Mouse (Mus musculus): ENCODE results near the gene Rrp9. TPM values are rescaled to one million over a fixed set of nuclear protein-coding genes. Genes with fewer than 3 reads are reported as not detected.
A peak's percentile ranks its signal among the peaks of the same experiment; 100 is the strongest.

Rrp9 gene
- polyA plus RNA-seq, 1 experiment: 47.6 TPM

- H3K27ac ChIP-seq (ENCODE audit: insufficient read depth, low read length): no peak overlapping the region
- no peak for TF ChIP-seq CTCF (IDR thresholded peaks at IDR 0.05; ENCODE audit: extremely low read depth, insufficient read depth, low read length)
- TF ChIP-seq POLR2A (IDR thresholded peaks at IDR 0.05; ENCODE audit: extremely low read depth, insufficient read depth, low read length): no peak
- H3K4me3 ChIP-seq (ENCODE audit: insufficient read depth, low read length): no peak overlapping the region
- 0 out of 2 replicates have a peak, but pooled peaks cover 4% of the 10 kb centered on the region for H3K4me1 ChIP-seq (ENCODE audit: control insufficient read depth, insufficient read depth, low read length)
Observed at GRCm38 (mm10) chr9:106461641-106462429, 13.9 kb upstream of the Rrp9 start.

- no peak for TF ChIP-seq POLR2A (IDR thresholded peaks at IDR 0.05; ENCODE audit: extremely low read depth, insufficient read depth, low read length)
- TF ChIP-seq CTCF (IDR thresholded peaks at IDR 0.05; ENCODE audit: extremely low read depth, insufficient read depth, low read length): no peak
- H3K4me1 ChIP-seq (ENCODE audit: control insufficient read depth, insufficient read depth, low read length): 0 out of 2 replicates have a peak, but pooled peaks cover 4% of the 10 kb centered on the region
- no peak overlapping the region for H3K27ac ChIP-seq (ENCODE audit: insufficient read depth, low read length)
- no peak overlapping the region for H3K4me3 ChIP-seq (ENCODE audit: insufficient read depth, low read length)
Observed at GRCm38 (mm10) chr9:106462430-106462800, 13.3 kb upstream of the Rrp9 start.

GRCm38 (mm10) chr9:106463122-106464063 is 12.4 kb upstream of the Rrp9 start:
- Histone ChIP-seq H3K4me3 (ENCODE audit: insufficient read depth, low read length) (no peak overlapping the region), H3K4me1 (ENCODE audit: control insufficient read depth, insufficient read depth, low read length) (0 out of 2 replicates have a peak, but pooled peaks cover 4% of the 10 kb centered on the region), H3K27ac (ENCODE audit: insufficient read depth, low read length) (no peak overlapping the region)
- TF ChIP-seq CTCF (IDR thresholded peaks at IDR 0.05; ENCODE audit: extremely low read depth, insufficient read depth, low read length) (no peak), POLR2A (IDR thresholded peaks at IDR 0.05; ENCODE audit: extremely low read depth, insufficient read depth, low read length) (no peak)

GRCm38 (mm10) chr9:106464751-106465541 is 10.8 kb upstream of the Rrp9 start:
- TF ChIP-seq CTCF (IDR thresholded peaks at IDR 0.05; ENCODE audit: extremely low read depth, insufficient read depth, low read length) (no peak), POLR2A (IDR thresholded peaks at IDR 0.05; ENCODE audit: extremely low read depth, insufficient read depth, low read length) (0 out of 2 replicates have a peak, but pooled peaks have one; percentile 16)
- Histone ChIP-seq H3K4me3 (ENCODE audit: insufficient read depth, low read length) (peak overlapping the region; percentile 60), H3K4me1 (ENCODE audit: control insufficient read depth, insufficient read depth, low read length) (0 out of 2 replicates have a peak, but pooled peaks cover 4% of the 10 kb centered on the region), H3K27ac (ENCODE audit: insufficient read depth, low read length) (peak overlapping the region; percentile 98)

GRCm38 (mm10) chr9:106465571-106466200 is 10.1 kb upstream of the Rrp9 start, which contains the start of gene Gpr62:
Gpr62 (minus strand) TSS chr9:106465938.
- Histone ChIP-seq H3K27ac (ENCODE audit: insufficient read depth, low read length) (peak within 1 kb of the TSS; percentile 98), H3K4me3 (ENCODE audit: insufficient read depth, low read length) (peak within 1 kb of the TSS; percentile 60), H3K4me1 (ENCODE audit: control insufficient read depth, insufficient read depth, low read length) (0 out of 2 replicates have a peak, but pooled peaks cover 2% of the 10 kb centered on the region)
- peak; percentile 76; the same call in 1 of the 2 replicates for TF ChIP-seq POLR2A (IDR thresholded peaks at IDR 0.05; ENCODE audit: extremely low read depth, insufficient read depth, low read length)
- TF ChIP-seq CTCF (IDR thresholded peaks at IDR 0.05; ENCODE audit: extremely low read depth, insufficient read depth, low read length): no peak

GRCm38 (mm10) chr9:106466721-106467120 is 9.0 kb upstream of the Rrp9 start:
- Histone ChIP-seq H3K4me3 (ENCODE audit: insufficient read depth, low read length) (no peak overlapping the region), H3K27ac (ENCODE audit: insufficient read depth, low read length) (no peak overlapping the region), H3K4me1 (ENCODE audit: control insufficient read depth, insufficient read depth, low read length) (0 out of 2 replicates have a peak, but pooled peaks cover 4% of the 10 kb centered on the region)
- TF ChIP-seq CTCF (IDR thresholded peaks at IDR 0.05; ENCODE audit: extremely low read depth, insufficient read depth, low read length) (no peak), POLR2A (IDR thresholded peaks at IDR 0.05; ENCODE audit: extremely low read depth, insufficient read depth, low read length) (no peak)

- Histone ChIP-seq H3K4me1 (ENCODE audit: control insufficient read depth, insufficient read depth, low read length) (0 out of 2 replicates have a peak, but pooled peaks cover 8% of the 10 kb centered on the region), H3K4me3 (ENCODE audit: insufficient read depth, low read length) (no peak overlapping the region), H3K27ac (ENCODE audit: insufficient read depth, low read length) (no peak overlapping the region)
- TF ChIP-seq POLR2A (IDR thresholded peaks at IDR 0.05; ENCODE audit: extremely low read depth, insufficient read depth, low read length): no peak
- TF ChIP-seq CTCF (IDR thresholded peaks at IDR 0.05; ENCODE audit: extremely low read depth, insufficient read depth, low read length): no peak
Observed at GRCm38 (mm10) chr9:106467746-106468145, 8.0 kb upstream of the Rrp9 start.

- H3K27ac ChIP-seq (ENCODE audit: insufficient read depth, low read length): no peak overlapping the region
- H3K4me1 ChIP-seq (ENCODE audit: control insufficient read depth, insufficient read depth, low read length): 0 out of 2 replicates have a peak, but pooled peaks cover 6% of the 10 kb centered on the region
- H3K4me3 ChIP-seq (ENCODE audit: insufficient read depth, low read length): no peak overlapping the region
- TF ChIP-seq CTCF (IDR thresholded peaks at IDR 0.05; ENCODE audit: extremely low read depth, insufficient read depth, low read length) (no peak), POLR2A (IDR thresholded peaks at IDR 0.05; ENCODE audit: extremely low read depth, insufficient read depth, low read length) (no peak)
Observed at GRCm38 (mm10) chr9:106469317-106469716, 6.4 kb upstream of the Rrp9 start.
